20 mouse cellular contexts compared by ENCODE assay signal in the genomic region with DNA sequence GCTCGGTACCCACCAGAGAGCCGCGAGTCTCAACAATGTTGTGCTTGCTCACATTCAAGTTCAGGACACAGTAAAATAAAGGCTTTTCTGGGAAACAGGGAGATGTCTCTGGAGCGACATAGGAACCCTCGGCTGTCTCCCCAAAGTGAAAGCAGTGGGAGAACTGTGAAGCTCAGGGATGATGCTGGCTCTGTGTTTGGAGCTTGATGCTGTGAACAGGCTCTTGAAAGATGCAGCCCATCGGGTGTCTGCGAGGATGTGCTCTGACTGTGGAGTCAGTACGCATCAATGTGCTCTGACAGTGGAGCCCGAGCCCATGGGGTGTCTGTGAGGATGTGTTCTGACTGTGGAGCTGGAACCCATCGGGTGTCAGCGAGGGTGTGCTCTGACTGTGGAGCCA.
A peak's percentile ranks its signal among the peaks of the same experiment; 100 is the strongest.
DNase-seq lines count a peak whose midpoint lies in the region; ATAC-seq lines count a peak whose summit lies in the region.
"Had no signal": no experiment of that assay in that cellular context is flagged by ENCODE, and none has a peak within 500 bp of the region (broad histone marks: within the 10 kb centered on the region; RNA-seq: fewer than 3 reads in every experiment).

No protein-coding gene starts in this region.

- no peak overlapping the region for H3K4me3 ChIP-seq in hindbrain, embryonic 13.5 days
- no peak overlapping the region for H3K4me3 ChIP-seq in hindbrain, embryonic 11.5 days (ENCODE audit: low read depth, low read length)
- no peak overlapping the region for H3K4me3 ChIP-seq in neural tube, embryonic 13.5 days
- no peak overlapping the region for H3K4me3 ChIP-seq in neural tube, embryonic 15.5 days (replicated peaks)
- H3K4me3 ChIP-seq in forebrain, embryonic 16.5 days (replicated peaks; ENCODE audit: low read length), result no peak overlapping the region
- H3K4me3 ChIP-seq: embryonic facial prominence, embryonic 15.5 days; heart, embryonic 13.5 days; limb, embryonic 10.5 days; stomach, embryonic 15.5 days had no signal

- H3K9ac ChIP-seq in hindbrain, embryonic 13.5 days, result no peak overlapping the region
- H3K9ac ChIP-seq in hindbrain, embryonic 11.5 days (ENCODE audit: low read depth, low read length), result no peak overlapping the region
- no peak overlapping the region for H3K9ac ChIP-seq in neural tube, embryonic 13.5 days
- H3K9ac ChIP-seq in neural tube, embryonic 15.5 days (replicated peaks), result no peak overlapping the region
- H3K9ac ChIP-seq in forebrain, embryonic 16.5 days (replicated peaks; ENCODE audit: low read depth, low read length), result 0 out of 2 replicates have a peak overlapping the region, but pooled peaks have one; percentile 27
- H3K9ac ChIP-seq: embryonic facial prominence, embryonic 15.5 days; heart, embryonic 13.5 days; liver, postnatal 0 days; stomach, embryonic 15.5 days had no signal

- H3K36me3 ChIP-seq in hindbrain, embryonic 13.5 days, result no peaks in the 10 kb centered on the region
- no peaks in the 10 kb centered on the region for H3K36me3 ChIP-seq in hindbrain, embryonic 11.5 days (ENCODE audit: control insufficient read depth, insufficient read depth, low read length)
- H3K36me3 ChIP-seq in neural tube, embryonic 13.5 days, result no peaks in the 10 kb centered on the region
- H3K36me3 ChIP-seq in neural tube, embryonic 15.5 days, result no peaks in the 10 kb centered on the region
- H3K36me3 ChIP-seq in forebrain, embryonic 16.5 days (ENCODE audit: control insufficient read depth, insufficient read depth), result no peaks in the 10 kb centered on the region
- H3K36me3 ChIP-seq: embryonic facial prominence, embryonic 15.5 days; heart, embryonic 13.5 days; limb, embryonic 10.5 days; stomach, embryonic 15.5 days had no signal

- peaks cover 9% of the 10 kb centered on the region for H3K27me3 ChIP-seq in hindbrain, embryonic 13.5 days
- H3K27me3 ChIP-seq in hindbrain, embryonic 11.5 days (ENCODE audit: control insufficient read depth, insufficient read depth, low read length), result no peaks in the 10 kb centered on the region
- peaks cover 3% of the 10 kb centered on the region; the same call in 1 of the 2 replicates for H3K27me3 ChIP-seq in neural tube, embryonic 13.5 days
- H3K27me3 ChIP-seq in neural tube, embryonic 15.5 days (replicated peaks), result no peaks in the 10 kb centered on the region
- H3K27me3 ChIP-seq in forebrain, embryonic 16.5 days (replicated peaks; ENCODE audit: control insufficient read depth, insufficient read depth, low read length), result no peaks in the 10 kb centered on the region
- H3K27me3 ChIP-seq: CH12.LX had no signal

- no peaks in the 10 kb centered on the region for H3K9me3 ChIP-seq in hindbrain, embryonic 13.5 days
- H3K9me3 ChIP-seq in hindbrain, embryonic 11.5 days (ENCODE audit: control insufficient read depth, low read length), result no peaks in the 10 kb centered on the region
- no peaks in the 10 kb centered on the region for H3K9me3 ChIP-seq in neural tube, embryonic 13.5 days
- no peaks in the 10 kb centered on the region for H3K9me3 ChIP-seq in neural tube, embryonic 15.5 days (replicated peaks)
- H3K9me3 ChIP-seq in forebrain, embryonic 16.5 days (ENCODE audit: control insufficient read depth, low read length), result no peaks in the 10 kb centered on the region
- H3K9me3 ChIP-seq: embryonic facial prominence, embryonic 15.5 days; heart, embryonic 13.5 days; limb, embryonic 10.5 days; stomach, embryonic 15.5 days had no signal

- peaks cover 38% of the 10 kb centered on the region for H3K4me1 ChIP-seq in hindbrain, embryonic 13.5 days (replicated peaks)
- H3K4me1 ChIP-seq in hindbrain, embryonic 11.5 days (replicated peaks; ENCODE audit: control insufficient read depth, insufficient read depth, low read length), result peaks cover 13% of the 10 kb centered on the region
- H3K4me1 ChIP-seq in neural tube, embryonic 13.5 days (replicated peaks), result peaks cover 35% of the 10 kb centered on the region
- peaks cover 28% of the 10 kb centered on the region for H3K4me1 ChIP-seq in neural tube, embryonic 15.5 days
- peaks cover 37% of the 10 kb centered on the region for H3K4me1 ChIP-seq in forebrain, embryonic 16.5 days (replicated peaks; ENCODE audit: control insufficient read depth, insufficient read depth, low read length)
- H3K4me1 ChIP-seq: heart, embryonic 13.5 days had no signal

- 84% methylated on average over 11 of the region's 11 CpGs for WGBS in hindbrain, embryonic 13.5 days
- 85% methylated on average over 11 of the region's 11 CpGs for WGBS in hindbrain, embryonic 11.5 days
- 84% methylated on average over 11 of the region's 11 CpGs for WGBS in neural tube, embryonic 13.5 days
- WGBS in neural tube, embryonic 15.5 days, result 80% methylated on average over 11 of the region's 11 CpGs
- 62% methylated on average over 11 of the region's 11 CpGs for WGBS in forebrain, embryonic 16.5 days

- no peak for DNase-seq in hindbrain, embryonic 11.5 days (ENCODE audit: low spot score)
- no peak for DNase-seq in thymus, postnatal 36 days
- no peak for DNase-seq in embryo, embryonic 9.5 days (ENCODE audit: extremely low spot score)
- DNase-seq: cerebellum, adult 9-10 months; gastrocnemius, postnatal 10 days; heart, adult 11 months; kidney, adult 18-20 months; kidney, postnatal 10 days; liver, postnatal 0 days; lung, postnatal 10 days; thymus, adult 18-20 months had no signal

- H3K4me2 ChIP-seq in hindbrain, embryonic 13.5 days, result no peak overlapping the region
- H3K4me2 ChIP-seq in hindbrain, embryonic 11.5 days (replicated peaks; ENCODE audit: low read depth, low read length), result no peak overlapping the region
- H3K4me2 ChIP-seq in neural tube, embryonic 13.5 days, result no peak overlapping the region
- H3K4me2 ChIP-seq in neural tube, embryonic 15.5 days, result no peak overlapping the region
- H3K4me2 ChIP-seq in forebrain, embryonic 16.5 days (ENCODE audit: low read length), result no peak overlapping the region
- H3K4me2 ChIP-seq: embryonic facial prominence, embryonic 15.5 days; heart, embryonic 13.5 days; stomach, embryonic 15.5 days had no signal

- peak overlapping the region; percentile 81 for H3K27ac ChIP-seq in hindbrain, embryonic 13.5 days
- no peak overlapping the region for H3K27ac ChIP-seq in hindbrain, embryonic 11.5 days (ENCODE audit: low read depth, low read length)
- peak overlapping the region; percentile 67; the same call in 1 of the 2 replicates for H3K27ac ChIP-seq in neural tube, embryonic 13.5 days (replicated peaks)
- no peak overlapping the region for H3K27ac ChIP-seq in neural tube, embryonic 15.5 days (replicated peaks)
- H3K27ac ChIP-seq in forebrain, embryonic 16.5 days (ENCODE audit: low read length), result peak overlapping the region; percentile 87
- H3K27ac ChIP-seq: embryonic facial prominence, embryonic 15.5 days; heart, embryonic 13.5 days; limb, embryonic 10.5 days; stomach, embryonic 15.5 days had no signal

- ATAC-seq in hindbrain, embryonic 13.5 days (ENCODE audit: low FRiP score), result no peak
- no peak for ATAC-seq in hindbrain, embryonic 11.5 days (ENCODE audit: low FRiP score)
- no peak for ATAC-seq in neural tube, embryonic 13.5 days (ENCODE audit: low read depth)
- ATAC-seq in neural tube, embryonic 15.5 days (ENCODE audit: low FRiP score), result no peak
- ATAC-seq in forebrain, embryonic 16.5 days, result no peak
- ATAC-seq: liver, postnatal 0 days had no signal

Comparison
In these comparisons a context has a peak if more than half of its experiments do, and no peak if none do; other contexts are left out.
1. H3K27ac ChIP-seq: peak in hindbrain, embryonic 13.5 days (single experiment), neural tube, embryonic 13.5 days (single experiment) and forebrain, embryonic 16.5 days (single experiment); none in hindbrain, embryonic 11.5 days (single experiment) and neural tube, embryonic 15.5 days (single experiment).